Mouse (Mus musculus): Measurements from ENCODE around the gene Ms4a12.
A peak's percentile ranks its signal among the peaks of the same experiment; 100 is the strongest.

Ms4a12 gene

DNA sequence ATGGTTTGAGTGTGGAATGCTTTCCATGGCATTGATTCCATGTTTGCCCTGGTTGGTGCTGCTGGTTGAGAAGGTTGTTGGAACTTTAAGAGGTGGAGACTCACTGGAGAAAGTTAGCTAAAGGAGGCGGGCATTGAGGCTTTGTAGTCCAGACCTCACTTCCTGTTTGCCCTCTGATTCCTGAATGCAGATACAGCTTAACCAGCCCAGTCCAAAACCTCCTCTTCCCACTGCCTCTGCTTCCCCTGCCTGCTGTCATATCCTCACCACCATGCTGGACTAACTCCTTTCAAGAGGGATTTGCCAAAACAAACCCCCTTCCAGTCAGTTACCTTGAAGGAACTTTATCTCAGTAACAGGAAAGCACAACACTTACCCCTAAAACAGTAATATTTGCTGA is 39.7 kb downstream of the Ms4a12 start:
- Histone ChIP-seq H3K27me3 (ENCODE audit: control insufficient read depth, insufficient read depth, low read length, poor library complexity, severe bottlenecking) (no peaks in the 10 kb centered on the region), H3K36me3 (ENCODE audit: control insufficient read depth, insufficient read depth, low read length, poor library complexity, severe bottlenecking) (no peaks in the 10 kb centered on the region)
- no peak for DNase-seq (ENCODE audit: low read depth, low spot score)

DNA sequence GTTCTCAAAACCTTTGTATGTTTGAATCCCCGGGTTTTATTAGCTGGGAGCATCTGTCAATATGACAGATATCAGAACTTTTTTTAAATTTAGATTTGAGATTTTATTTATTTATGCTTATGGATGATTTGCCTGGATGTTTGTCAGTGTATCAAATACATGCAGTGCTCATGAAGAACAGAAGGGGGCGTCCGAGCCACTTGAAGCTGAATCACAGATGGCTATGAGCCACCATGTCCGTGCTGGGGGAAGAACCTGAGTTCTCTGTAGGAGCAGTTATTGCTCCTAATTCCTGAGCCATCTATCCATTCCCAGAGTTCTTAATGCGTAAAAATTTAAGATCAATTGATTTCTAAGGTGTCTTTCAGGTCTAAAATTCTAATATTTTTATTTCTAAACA is 48.1 kb downstream of the Ms4a12 start:
- peak; percentile 86 for DNase-seq (ENCODE audit: low read depth, low spot score)
- no peaks in the 10 kb centered on the region for H3K36me3 ChIP-seq (ENCODE audit: control insufficient read depth, insufficient read depth, low read length, poor library complexity, severe bottlenecking)
- H3K27me3 ChIP-seq (ENCODE audit: control insufficient read depth, insufficient read depth, low read length, poor library complexity, severe bottlenecking) = no peaks in the 10 kb centered on the region

DNA sequence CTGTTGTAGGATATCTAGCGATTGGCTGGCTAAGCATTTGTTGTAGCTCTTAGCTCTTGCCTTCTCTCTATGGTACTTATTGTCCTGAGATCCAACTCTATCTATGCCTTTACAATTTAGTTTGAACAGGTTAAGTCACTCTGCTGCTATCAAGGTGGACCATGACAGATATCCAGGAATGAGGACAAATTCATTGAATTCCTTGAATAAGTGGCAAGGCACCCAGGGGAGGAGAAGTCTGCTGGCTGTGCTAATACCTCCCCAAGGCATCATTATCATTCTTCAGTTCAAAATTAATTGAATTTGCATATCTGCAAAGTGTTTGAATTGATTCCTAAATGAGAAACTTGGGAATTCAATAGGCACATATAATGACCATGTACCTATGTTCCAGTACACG is 54.8 kb downstream of the Ms4a12 start:
- no peaks in the 10 kb centered on the region for H3K36me3 ChIP-seq (ENCODE audit: control insufficient read depth, insufficient read depth, low read length, poor library complexity, severe bottlenecking)
- no peak for DNase-seq (ENCODE audit: low read depth, low spot score)
- no peaks in the 10 kb centered on the region; the same call in 1 of the 2 replicates for H3K27me3 ChIP-seq (ENCODE audit: control insufficient read depth, insufficient read depth, low read length, poor library complexity, severe bottlenecking)

- DNase-seq (ENCODE audit: low read depth, low spot score) = peak; percentile 71
- Histone ChIP-seq H3K36me3 (ENCODE audit: control insufficient read depth, insufficient read depth, low read length, poor library complexity, severe bottlenecking) (no peaks in the 10 kb centered on the region), H3K27me3 (ENCODE audit: control insufficient read depth, insufficient read depth, low read length, poor library complexity, severe bottlenecking) (no peaks in the 10 kb centered on the region; the same call in 1 of the 2 replicates)
Measured at GRCm38 (mm10) chr19:11165172-11165571, 67.1 kb downstream of the Ms4a12 start, which contains the start of gene 1700025F22Rik. 1700025F22Rik (minus strand) TSS chr19:11165320.

Data from splenic B cell, adult 2 months (primary cell).